Mouse (Mus musculus): ENCODE measurements around the gene Anapc16. TPM values are rescaled to one million over a fixed set of nuclear protein-coding genes. Genes with fewer than 3 reads are reported as not detected.

The Anapc16 gene
- total RNA-seq, 2 experiments from 2014 or later: 62.0 to 66.6 TPM

- DNase-seq (ENCODE audit: low spot score in 2 of 2): no peak
- intact Hi-C loops (cut with DNase I): loop anchor here (2.0 kb wide), 1 partner anchor 15 kb away; no protein-coding TSS in a partner anchor
These were observed 49.3 kb downstream of the Anapc16 start for GRCm38 (mm10) chr10:59953564-59954039.

GRCm38 (mm10) chr10:59952781-59953563 is 50.0 kb downstream of the Anapc16 start:
- intact Hi-C loops (cut with DNase I): loop anchor here (2.0 kb wide), 1 partner anchor 16 kb away; no protein-coding TSS in a partner anchor
- DNase-seq (ENCODE audit: low spot score in 2 of 2): no peak

GRCm38 (mm10) chr10:59952152-59952780 is 50.7 kb downstream of the Anapc16 start:
- DNase-seq (ENCODE audit: low spot score in 2 of 2): peak; percentile 60 to 66
- intact Hi-C loops (cut with DNase I): loop anchor here (2.0 kb wide), 1 partner anchor 17 kb away; no protein-coding TSS in a partner anchor

- peak; percentile 99 to 100 for DNase-seq (ENCODE audit: low spot score in 2 of 2)
- intact Hi-C loops (cut with DNase I): loop anchor here (1.0 to 2.0 kb wide), 3 partner anchors 17 to 54 kb away; partner anchors contain the start of genes Anapc16 and Ascc1
These were observed 51.5 kb downstream of the Anapc16 start, which contains the start of gene Ddit4 for GRCm38 (mm10) chr10:59951211-59952151. Ddit4 (minus strand) TSS chr10:59951834.

DNA sequence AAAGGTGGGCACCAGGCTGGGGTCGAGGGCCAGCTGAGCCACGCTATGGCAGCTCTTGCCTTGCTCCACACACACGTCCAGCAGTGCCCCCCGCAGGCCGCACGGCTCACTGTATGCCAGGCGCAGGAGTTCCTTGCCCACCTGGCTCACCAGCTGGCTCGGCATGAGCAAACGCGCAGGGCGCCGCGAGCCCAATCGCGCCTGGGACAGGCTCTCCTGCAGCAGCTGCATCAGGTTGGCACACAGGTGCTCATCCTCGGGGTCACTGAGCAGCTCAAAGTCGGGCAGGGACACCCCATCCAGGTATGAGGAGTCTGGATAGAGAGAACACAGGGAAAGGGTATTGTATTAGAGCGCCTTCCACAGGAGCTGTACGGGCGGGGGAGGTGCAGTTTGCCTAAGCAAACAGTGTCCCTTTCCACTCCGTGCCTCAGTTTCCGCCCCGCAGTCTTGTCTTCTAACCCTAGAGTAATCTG is 52.2 kb downstream of the Anapc16 start:
- intact Hi-C loops (cut with DNase I): loop anchor here (1.0 to 2.0 kb wide), 2 partner anchors 52 to 53 kb away; partner anchors contain the start of genes Anapc16 and Ascc1
- peak; percentile 84 to 88 for DNase-seq (ENCODE audit: low spot score in 2 of 2)

GRCm38 (mm10) chr10:59949783-59950605 is 52.9 kb downstream of the Anapc16 start:
- intact Hi-C loops (cut with DNase I): loop anchor here (2.0 kb wide), 1 partner anchor 53 kb away; the partner anchor contains the start of genes Anapc16 and Ascc1
- no peak for DNase-seq (ENCODE audit: low spot score in 2 of 2)

GRCm38 (mm10) chr10:59949255-59949648 is 53.7 kb downstream of the Anapc16 start:
- intact Hi-C loops (cut with DNase I): no loop called here
- no peak for DNase-seq (ENCODE audit: low spot score in 2 of 2)

DNA sequence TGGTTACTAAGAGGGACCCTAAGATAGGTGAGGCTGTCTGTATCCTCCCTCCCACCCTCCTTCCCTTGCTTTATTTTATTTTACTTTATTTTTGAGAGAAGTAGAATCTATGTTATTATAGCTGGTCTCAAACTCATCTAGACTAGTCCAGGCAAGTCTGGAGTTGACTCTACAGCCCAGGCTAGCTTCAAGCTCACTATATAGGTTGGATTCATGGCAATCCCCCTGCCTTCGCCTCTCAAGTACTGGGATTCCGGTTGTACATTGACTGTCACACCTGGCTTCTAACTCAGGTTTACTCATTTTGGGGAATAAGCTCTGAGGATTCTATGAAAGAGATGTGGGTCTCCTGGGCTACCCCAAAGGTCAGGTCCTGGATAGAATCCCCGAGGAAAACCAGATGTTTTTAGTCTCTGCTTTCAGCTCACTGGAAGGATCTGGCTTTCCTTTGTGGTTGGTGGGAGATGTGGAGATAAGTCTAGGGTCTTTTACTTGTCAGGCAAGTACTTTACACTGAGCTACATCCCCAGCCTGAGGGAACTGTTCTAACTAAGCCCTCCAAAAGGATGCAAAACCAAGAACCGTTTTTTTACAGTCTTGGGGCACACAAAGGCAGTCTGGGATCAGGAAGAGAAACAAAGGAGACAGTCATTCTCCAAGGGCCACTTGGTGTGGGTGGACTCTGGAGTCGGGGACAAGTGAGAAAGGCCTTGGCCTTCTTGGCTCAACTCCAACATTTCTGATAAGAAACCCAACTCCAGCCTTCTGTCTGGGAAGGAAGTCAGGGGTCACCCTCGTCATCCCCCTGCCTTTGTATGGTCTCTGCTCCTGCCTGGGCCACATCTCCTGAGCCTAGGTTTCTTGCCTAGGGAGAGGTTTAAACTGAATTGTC is 54.3 kb downstream of the Anapc16 start:
- intact Hi-C loops (cut with DNase I): no loop called here
- DNase-seq (ENCODE audit: low spot score in 2 of 2): peak in 1 of 2 experiments; percentile 28

DNA sequence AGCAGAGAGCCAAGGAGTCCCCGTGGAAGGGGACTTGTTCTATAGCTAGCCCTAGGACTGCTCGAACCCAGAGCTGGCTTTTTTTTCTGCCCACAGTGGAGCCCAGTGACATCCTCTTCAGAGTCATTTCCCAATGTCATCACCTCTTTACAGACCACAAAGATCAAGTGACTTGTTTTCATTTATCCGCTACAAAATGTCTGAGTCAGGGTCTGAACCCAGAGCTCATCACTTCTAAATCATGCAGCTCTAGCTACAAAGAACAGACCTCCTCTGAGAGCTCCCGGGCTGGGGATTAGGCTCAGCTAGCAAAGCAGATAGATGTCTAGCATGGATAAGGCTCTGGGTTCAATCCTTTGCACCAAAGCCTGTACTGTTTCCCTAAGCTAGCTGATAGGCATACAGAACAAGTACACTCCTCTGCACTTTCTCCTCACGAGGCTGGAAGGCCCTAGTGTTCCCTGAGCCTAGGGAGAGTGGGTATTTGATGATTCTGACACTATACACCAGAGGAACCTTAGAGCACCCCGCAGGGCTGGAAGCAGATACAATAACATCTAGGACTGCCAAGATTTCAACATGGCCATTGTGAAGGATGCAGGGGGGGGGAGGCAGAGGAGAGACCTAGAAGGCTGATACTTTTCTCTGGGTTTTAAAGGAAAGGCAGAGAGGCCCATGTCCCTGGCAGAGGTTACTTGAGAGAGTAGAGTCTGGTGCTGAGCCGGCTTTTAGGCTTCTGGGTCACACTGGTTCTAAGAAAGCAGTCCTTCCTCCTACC is 55.5 kb downstream of the Anapc16 start:
- intact Hi-C loops (cut with DNase I): no loop called here
- DNase-seq (ENCODE audit: low spot score in 2 of 2): no peak

GRCm38 (mm10) chr10:59946362-59946761 is 56.6 kb downstream of the Anapc16 start:
- no peak for DNase-seq (ENCODE audit: low spot score in 2 of 2)
- intact Hi-C loops (cut with DNase I): no loop called here

DNA sequence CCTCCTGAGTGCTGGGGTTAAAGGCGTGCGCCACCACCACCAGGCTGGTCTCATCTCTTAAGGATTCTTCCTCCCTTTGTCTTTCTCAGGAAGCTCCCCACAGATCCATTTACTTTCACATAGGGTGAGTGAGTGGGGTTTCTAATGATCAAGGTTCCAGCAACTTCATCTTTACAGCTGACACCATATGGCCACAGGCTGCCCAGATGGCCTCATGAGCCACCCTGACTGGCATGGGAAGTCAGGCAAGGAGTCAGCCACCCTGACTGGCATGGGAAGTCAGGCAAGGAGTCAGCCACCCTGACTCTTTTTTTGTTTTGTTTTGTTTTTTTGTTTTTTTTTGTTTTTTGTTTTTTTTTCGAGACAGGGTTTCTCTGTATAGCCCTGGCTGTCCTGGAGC is 57.5 kb downstream of the Anapc16 start:
- intact Hi-C loops (cut with DNase I): no loop called here

DNA sequence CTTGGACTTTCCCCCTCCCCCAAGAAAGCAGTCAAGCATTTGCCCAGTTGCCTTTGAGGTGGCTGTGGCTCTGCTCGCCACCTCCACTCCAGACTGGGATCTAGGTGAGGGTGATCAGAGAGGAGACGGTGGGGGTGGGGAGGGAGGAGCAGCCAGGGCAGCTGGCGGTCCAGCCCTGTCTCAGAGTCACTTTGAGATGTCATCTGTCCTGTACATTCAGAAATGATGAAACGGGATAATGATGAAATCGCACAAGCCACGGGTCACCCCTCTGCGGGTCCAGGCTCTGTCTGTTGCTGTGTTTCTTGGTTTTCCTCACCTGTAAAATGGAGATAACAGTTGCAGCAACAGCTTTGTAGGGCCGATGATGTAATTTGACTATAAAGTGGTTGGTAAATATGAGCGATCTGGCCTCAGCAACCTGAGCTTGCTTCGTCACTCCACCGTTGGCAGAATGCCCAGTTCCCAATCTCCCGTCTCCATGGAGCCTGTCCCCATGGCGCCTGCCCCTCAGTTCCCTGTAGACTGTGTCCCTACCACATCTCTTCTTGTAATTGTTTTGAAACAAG is 59.4 kb downstream of the Anapc16 start:
- peak in 1 of 2 experiments; percentile 61 for DNase-seq (ENCODE audit: low spot score in 2 of 2)
- intact Hi-C loops (cut with DNase I): no loop called here

More for the DNA sequence above, 57.5 kb downstream of the Anapc16 start:
- no peak for DNase-seq (ENCODE audit: low spot score in 2 of 2)

DNA sequence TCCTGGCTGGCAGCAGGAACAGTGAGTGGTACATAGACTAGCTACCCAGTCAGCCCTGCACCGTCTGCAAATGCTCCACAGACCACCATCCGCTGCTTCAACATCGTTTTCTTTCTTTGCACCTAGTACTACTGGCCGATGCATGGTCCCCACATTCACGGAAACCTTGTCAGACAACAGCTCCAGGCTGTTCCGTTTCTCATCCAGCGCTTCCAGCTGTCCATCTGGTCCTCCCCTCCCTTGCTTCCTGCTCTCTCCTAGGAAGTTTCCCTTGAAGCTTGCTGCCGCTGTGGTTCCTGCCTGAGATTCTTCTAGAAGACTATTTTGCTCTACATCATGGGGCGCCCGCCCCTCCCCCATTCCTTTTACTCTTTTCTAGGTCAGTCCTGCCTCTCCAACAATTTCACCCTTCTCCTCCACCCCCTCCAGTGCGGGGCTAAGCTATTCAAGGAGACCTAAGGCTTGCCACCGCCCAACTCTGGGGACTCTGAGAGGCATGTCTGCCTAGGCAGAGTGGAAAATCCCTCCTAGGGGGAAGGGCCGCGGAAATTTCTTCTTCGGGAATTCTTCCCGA is 60.0 kb downstream of the Anapc16 start:
- intact Hi-C loops (cut with DNase I): no loop called here

DNA sequence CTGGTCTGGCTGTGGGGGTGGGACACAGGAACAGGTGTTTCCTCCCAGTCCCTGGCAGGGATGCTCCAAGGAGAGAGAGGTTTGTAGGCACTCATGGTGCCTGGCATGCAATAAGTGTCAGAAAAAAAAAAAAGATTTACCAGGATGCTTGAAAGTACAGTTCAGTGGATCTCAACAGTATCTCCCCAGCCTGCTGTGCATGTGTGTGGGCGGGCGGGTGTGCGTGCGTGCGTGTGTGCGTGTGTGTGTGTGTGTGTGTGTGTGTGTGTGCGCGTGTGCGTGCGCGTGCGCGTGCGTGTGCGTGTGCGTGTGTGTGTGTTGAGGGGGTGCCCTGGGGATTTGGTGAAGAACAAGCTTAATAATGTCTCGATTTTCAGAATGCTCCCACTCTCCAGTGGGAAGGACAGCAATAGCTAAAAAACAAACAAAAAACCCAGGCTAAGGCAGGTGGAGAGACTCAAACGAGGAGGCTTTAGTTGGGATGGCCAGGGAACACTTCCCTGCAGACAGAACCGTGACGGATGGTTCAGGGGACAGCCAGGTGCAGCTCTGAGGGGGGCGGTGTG is 60.6 kb downstream of the Anapc16 start:
- intact Hi-C loops (cut with DNase I): no loop called here
- DNase-seq (ENCODE audit: low spot score in 2 of 2): peak in 1 of 2 experiments; percentile 49

More for the DNA sequence above, 60.0 kb downstream of the Anapc16 start:
- peak; percentile 66 to 73 for DNase-seq (ENCODE audit: low spot score in 2 of 2)

DNA sequence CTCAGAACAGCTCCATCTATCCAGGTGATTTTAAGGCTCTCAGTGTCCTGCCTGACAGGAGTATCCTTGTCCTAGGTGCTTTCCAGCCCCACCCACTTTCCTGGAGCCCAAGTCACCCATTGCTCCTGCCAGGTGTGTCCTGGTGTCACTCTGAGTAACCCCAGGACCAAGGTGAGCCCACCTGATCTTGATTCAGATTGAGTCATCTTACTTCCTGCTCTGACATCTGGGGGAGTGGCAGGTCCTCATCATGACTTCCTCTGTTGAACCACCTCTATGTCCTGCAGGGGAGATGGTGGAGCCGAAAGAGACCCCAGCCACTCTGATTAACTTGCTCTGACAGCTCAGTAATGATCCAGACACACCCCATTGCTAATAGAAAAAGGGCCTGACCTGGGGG is 63.9 kb downstream of the Anapc16 start:
- intact Hi-C loops (cut with DNase I): no loop called here
- DNase-seq (ENCODE audit: low spot score in 2 of 2): no peak

DNA sequence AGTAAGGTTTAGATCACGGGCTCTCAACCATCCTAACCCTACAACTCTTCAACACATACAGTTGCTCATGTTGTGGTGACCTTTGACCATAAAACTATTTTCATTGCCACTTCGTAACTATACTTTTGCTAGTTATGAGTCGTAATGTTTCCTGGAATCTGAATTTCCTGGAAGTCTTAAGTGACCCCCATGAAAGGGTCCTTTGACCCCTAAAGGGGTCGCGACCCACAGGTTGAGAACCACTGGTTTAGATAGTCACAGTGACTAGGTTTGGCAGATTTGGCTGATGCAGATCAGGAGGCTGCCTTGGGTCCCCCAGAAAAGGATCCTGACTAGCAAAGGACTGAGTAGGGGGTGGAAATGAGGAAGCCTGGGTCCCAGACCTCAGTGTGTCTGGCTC is 64.3 kb downstream of the Anapc16 start:
- intact Hi-C loops (cut with DNase I): no loop called here
- DNase-seq (ENCODE audit: low spot score in 2 of 2): no peak

Data from left cerebral cortex, postnatal 36 days (tissue).